Mouse (Mus musculus) right cerebral cortex, postnatal 10 days (tissue): ENCODE results near the gene Ccdc3.

ENCODE experiments used
- DNase-seq, 2 experiments: peaks; one replicate each; pipeline ENCODE4 v3.0.0; 2021; ENCODE audit warnings: low spot score in 2 of 2

Ccdc3 gene

DNA sequence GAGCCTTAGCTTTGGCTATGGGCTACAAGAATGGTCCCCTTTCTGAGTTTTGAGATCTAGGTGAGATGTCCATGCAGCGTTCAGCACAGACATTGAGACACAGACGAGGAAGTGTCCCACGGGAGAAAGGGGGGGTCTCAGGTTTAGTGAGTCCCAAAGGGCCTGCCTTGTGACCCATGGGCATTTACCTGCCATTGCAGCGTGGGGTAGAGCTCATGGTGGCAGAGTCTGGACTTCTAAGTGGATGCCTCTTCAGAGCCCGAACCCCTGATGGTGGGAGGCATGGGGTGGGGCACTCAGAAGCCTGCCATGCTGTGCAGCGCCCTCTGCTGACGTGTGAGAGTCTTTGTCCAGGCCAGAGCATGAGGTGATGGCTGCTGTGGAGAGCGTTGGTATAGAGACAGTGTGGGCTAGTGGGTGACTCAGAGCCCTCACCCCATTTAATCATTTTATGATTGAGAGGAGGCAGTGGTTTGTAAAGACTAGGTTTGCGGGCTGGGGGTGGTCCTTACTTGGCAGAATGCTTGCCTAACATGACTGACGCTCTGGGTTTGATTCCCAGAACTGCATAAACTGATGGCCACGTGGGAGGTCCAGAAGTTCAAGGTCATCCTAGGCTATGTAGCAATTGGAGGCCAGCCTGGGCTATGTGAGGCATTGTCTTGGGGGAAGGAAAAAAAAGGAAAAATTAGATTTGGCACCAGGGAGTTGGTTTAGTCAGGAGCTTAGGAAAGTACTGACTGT, 23.6 kb downstream of the Ccdc3 start:
- DNase-seq, result no peak

DNA sequence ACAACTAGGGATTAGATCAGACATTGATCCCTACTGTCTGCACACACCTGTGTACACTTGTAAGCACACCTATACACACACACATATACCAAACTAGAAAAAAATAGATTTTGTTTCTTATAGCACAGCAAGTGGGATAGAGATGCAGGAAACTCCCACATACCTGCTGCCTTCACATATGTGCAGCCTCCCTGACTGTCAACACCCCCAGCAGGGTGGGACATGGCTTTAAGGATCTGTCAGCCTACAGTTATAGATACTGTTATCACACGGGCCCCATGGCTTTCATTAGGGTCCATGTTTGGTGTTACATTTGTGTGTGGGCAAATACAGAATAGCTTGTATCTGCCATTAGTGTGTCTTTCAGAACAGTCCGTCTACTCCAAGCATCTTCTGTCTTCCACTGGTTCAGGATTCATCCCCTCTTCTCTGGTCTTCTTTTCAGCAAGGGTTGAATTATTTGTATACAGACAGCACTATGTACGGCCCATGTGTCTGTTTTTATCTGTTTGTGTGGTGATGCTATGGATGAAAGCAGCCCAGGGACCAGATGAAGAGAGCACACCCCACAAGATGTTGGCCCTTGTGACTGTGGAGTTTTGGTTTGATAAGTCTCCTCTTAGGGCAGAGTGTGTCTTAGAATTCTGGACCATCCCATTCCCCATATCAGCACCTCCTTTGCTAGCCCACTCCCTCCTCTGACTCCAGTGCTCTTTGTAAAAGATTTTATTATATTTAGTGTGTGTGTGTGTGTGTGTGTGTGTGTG, 24.5 kb downstream of the Ccdc3 start:
- peak; percentile 38 to 66 for DNase-seq

DNA sequence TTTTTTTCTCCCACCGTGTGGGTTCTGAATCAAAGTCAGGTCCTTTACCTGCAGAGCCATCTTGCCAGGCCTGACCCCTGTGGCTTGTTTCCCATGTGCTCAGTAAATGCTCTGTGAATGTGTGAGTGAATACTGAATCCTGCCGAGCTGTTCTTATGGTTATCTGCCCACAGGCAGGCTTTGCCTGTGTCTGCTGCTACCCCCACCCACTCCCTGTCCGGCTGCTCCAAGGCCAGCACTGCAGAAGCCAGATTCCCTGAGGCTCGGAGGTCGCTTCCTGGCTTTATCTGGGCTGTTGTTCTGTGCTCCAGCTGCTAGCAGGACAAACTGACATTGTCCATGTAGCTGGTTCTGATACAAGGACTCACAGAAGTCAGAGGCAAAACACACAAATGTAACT, 25.2 kb downstream of the Ccdc3 start:
- DNase-seq, result no peak

- DNase-seq, result no peak
Observed at GRCm38 (mm10) chr2:5165941-5166361, 28.4 kb downstream of the Ccdc3 start.

GRCm38 (mm10) chr2:5166796-5167195, 29.2 kb downstream of the Ccdc3 start:
- no peak for DNase-seq

- DNase-seq, result peak; percentile 35 to 51
Observed at GRCm38 (mm10) chr2:5170815-5171214, 33.2 kb downstream of the Ccdc3 start.

DNA sequence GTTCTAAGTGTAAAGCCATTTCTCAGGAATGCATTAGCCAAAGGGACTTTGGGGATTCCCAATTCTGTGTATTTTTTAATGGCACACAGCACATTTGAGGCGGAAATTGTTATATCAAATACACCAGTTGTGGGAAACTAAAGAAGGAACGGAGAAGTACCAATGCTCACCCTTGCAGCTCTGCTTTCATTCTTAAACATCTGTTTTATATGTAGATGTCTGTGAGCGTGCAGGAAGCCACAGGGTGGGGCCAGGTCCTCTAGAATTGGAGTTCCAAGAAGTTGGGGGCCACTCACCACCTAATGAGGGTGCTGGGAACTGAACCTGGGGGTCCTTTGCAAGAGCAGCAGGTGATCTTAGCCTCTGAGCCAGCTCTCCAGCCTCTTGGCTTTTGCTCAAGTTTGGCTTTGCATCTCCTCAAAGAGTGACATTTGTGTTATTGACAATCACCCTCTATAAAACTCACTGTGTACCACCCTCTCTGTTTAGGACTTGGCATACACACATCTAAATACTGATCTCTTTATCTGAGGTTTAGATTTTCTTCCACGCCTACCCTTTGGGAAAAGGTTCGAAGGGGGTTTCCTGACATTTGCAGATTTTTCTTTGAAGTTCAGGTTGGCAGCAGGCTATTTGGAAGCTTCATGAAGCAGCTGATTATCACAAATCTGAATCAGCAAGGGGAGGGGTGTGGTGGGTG, 33.9 kb downstream of the Ccdc3 start:
- no peak for DNase-seq

GRCm38 (mm10) chr2:5172773-5173172, 35.2 kb downstream of the Ccdc3 start:
- DNase-seq, result no peak

GRCm38 (mm10) chr2:5174716-5175115, 37.1 kb downstream of the Ccdc3 start:
- no peak for DNase-seq

DNA sequence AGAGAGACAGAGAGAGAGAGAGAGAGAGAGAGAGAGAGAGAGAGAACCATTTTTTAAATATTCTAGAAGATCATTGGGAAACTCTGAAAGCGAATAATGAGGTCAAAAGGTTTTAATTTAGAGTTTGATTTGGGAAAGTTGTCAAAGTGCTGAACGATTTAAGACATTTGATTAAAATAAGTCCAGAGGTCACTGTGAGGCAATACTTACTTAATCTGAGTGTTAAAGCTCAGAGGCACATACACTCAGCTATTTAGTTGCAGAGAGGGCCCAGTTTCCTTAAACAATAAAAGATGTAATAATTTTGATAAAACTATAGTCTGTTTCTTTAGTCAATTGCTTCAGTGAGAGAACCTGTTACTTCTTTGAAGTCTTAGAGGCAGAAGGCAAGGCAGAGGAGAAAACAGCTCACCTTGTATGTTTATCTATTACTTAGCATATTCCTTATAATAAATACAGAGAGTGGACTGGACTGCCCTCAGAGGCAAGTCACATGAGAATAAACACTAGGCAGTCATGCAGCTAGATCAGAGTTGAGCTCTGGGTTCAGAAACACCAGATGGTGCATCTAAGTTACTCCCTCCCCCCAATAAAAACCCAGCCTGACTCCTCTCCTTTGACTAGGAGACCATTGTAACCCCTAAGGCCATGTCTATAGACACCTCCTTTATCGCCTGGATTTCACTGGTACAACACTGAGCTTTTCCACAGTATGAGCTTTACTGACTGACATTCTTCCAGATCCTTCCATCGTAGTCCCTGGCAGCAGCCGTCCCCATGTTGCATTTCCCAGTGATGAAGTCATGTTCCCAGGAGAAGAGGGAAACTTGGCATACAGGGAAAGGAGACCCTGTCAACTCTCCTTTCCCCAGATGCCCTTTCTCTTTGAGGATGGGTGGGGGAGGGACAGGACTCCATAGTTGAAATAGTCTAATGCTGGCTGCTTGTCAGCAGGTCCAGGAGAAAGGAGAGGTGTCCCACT, 44.2 kb downstream of the Ccdc3 start:
- DNase-seq, result no peak

GRCm38 (mm10) chr2:5184166-5184565, 46.6 kb downstream of the Ccdc3 start:
- no peak for DNase-seq

DNA sequence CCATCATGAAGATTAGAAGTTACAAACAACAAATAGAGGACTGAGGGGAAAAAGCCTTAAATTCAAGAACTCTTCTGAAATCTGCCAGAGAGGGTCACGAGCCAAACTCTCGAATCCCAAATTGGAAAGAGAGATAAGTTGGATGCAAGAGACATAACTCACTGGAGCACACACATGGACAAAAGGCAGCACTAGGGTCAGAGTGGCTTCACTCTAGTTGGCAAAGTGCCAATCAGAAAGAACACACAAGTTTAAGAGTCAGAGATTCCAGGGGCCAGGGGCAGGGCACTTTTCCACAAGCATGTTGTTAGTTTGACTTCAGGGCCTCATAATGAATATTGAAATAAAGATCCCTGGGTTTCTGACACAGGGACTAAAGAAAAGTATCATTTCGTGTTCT, 48.1 kb downstream of the Ccdc3 start:
- no peak for DNase-seq

GRCm38 (mm10) chr2:5192156-5192555, 54.6 kb downstream of the Ccdc3 start:
- no peak for DNase-seq

DNA sequence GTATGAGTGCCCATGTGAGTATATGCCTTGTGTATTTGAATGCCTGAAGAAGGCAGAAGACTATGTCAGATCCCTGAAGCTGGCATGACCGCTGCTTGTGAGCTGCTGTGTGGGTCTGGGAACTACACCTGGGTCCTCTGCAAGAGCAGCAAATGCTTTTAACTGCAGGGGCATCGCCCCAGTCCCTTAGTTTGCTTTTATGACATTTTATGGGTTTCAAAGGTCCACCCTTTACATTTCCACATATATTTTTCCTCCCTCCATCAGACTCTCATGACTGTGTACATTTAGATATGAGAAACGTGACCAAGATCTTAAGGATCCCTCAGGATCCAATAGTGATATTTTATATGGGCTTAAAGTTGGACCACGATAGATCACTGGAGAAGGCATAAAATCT, 55.5 kb downstream of the Ccdc3 start:
- DNase-seq, result no peak

GRCm38 (mm10) chr2:5194701-5195215, 57.2 kb downstream of the Ccdc3 start:
- DNase-seq, result no peak

DNA sequence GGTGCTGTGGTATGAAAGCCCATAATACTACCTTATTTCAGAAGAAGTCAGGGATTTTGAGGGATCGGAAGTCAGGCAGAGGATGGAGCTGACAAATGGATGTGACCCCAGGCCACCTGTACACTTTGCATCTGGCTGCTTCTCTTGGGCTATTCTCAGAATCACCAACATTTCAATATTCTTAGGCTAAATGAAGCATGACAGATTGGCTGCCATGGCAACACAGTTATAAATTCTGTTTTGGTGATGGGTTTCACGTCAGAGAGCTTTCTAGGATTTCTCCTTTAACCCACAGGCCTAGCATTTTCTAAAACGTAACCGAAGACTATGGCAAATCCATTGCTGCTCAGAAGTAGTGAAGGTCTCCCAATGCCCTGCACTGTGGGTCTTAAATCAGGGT, 59.9 kb downstream of the Ccdc3 start:
- DNase-seq, result peak; percentile 46 to 82

GRCm38 (mm10) chr2:5199289-5199688, 61.7 kb downstream of the Ccdc3 start:
- DNase-seq, result no peak

GRCm38 (mm10) chr2:5200817-5201364, 63.3 kb downstream of the Ccdc3 start:
- DNase-seq, result no peak

DNA sequence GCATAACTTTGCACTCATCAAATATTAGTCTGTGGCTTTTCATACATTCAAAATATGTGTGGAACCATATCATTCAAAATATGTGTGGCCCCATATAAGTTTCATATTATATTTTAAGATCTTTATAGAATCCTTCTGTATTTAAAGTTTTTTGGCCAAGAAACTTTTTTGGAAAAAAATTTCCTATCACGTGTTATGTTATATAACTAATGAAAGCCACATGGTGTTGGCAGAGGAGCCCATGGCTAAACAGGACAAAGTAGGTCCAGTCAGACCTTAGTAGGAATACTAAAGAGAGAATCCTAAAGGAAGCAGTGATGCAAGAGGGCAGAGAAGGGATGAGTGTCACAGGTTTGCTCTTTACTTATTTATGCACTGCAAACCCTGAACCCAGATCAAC, 65.6 kb downstream of the Ccdc3 start:
- no peak for DNase-seq

DNA sequence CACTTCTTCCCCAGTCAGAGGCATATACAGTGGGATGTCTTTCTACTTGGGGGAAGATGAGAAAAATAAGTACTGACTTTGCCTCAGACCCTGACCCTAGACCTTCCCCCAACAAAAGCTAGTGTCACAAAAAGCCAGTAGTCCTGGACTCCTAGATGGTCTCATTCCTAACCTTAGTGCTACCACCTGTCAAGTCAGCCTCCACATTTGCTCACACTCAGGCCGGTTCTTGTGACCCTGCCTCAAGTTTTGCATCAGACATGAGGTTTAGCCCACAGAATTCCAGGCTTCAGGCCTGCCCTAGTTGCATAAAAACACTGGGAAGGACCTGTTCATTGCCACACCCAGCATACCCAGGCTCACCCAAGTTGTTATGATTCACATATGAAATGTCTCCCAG, 67.4 kb downstream of the Ccdc3 start:
- DNase-seq, result no peak

GRCm38 (mm10) chr2:5206651-5207050, 69.1 kb downstream of the Ccdc3 start:
- DNase-seq, result no peak
